Mouse (Mus musculus) liver (tissue): ENCODE results near the gene Tmcc3.

Source experiments
- DNase-seq: peaks from one replicate; pipeline ENCODE4 v3.0.0-alpha.2; 2020; ENCODE audit warnings: mixed read lengths

Tmcc3 gene

DNA sequence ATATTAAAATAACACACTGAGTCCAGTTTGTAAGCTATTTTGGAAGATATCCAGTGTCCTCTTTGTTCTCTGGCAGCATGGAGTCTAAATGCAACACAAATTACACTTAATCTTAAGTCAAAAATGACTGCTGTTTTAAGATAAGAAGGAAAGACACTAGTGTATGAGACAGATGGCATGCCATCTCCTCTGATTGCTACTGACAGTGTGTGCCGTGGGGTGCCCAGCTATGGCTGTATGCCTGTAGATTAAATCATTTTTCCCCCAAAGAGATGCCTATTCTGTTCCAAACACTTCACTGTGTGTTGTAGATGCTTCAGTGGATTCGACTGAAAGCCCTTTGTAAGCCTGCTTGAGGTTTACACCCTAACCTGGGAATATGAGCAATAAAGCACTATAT, 59.5 kb downstream of the Tmcc3 start:
- DNase-seq = no peak

DNA sequence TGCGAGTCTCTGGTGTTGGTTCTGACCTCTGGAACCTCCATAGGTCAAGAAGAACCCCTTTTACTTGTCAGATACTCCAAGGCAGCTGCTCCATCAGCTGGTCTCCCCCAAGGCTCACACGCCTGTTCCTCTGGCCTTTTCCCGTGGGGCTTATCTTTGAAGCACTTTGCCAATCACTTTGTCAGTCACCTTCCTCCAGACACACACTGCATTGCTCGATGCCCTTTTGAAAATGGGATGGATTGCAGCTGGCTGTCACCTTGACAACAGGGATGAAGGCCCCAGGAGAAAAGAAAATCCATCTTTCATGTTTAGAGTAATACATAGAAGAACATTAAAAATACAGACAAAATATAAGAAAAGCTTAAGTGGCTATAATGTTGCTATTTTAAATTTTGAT, 65.2 kb downstream of the Tmcc3 start:
- DNase-seq = no peak

DNA sequence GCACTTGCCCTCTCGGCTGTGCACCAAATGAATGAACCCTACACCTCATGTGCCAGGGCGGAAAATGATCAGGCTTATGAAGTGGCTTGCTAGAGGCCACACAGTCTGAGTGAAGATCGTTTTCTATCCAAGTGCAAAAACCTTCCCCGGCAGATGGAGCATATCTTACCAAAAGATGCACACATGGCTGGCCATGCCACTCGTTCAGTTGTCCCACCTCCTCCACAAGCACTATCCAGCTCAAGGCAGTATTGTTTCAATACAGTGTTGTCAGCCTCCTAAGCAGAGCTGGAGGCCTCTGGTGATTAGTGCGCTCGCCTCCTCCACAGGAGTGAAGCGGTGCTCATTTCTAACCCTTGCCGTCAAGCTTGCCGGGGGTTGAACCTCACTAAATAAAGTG, 66.1 kb downstream of the Tmcc3 start:
- no peak for DNase-seq

DNA sequence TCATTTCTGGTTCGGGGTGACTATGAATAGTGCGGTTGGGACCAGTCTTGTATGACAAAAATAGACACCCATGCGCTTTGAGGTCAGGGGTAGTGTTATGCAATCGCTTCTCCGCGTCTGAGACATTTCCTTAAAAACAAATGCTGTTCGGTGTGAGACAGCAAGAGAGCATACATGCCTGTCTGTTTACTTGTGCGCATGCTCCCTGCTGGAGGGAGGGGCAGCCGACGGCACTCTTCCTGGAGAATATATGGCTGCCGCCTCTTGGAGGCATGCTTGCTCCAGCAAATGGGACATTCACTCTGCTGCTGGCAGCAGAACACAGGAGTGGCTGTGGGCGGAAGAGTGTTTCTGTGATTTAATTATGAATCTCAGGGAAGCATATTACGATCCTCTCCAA, 66.6 kb downstream of the Tmcc3 start:
- DNase-seq = peak; percentile 68

DNA sequence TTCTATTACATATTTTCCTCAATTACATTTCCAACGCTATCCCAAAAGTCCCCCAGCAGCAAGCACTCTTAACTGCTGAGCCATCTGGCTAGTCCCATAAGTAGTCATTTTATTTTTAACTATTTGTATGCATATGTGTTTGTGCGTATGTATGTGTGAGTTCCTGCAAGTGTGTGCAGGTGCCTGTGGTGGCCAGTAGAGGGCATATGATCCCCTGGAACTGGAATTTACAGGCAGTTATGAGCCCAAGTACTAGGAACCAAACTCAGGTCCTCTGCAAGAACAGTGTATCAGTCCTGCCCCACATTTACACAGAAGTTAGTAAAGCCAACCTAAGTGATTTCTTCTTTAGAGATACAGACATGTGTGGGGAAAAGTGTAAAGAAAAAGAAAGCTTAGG, 68.3 kb downstream of the Tmcc3 start:
- DNase-seq = no peak

GRCm38 (mm10) chr10:94380662-94381392, 69.1 kb downstream of the Tmcc3 start:
- no peak for DNase-seq

- DNase-seq = no peak
Observed at GRCm38 (mm10) chr10:94381393-94381740, 69.6 kb downstream of the Tmcc3 start.

- no peak for DNase-seq
Observed at GRCm38 (mm10) chr10:94382618-94383017, 70.9 kb downstream of the Tmcc3 start.

GRCm38 (mm10) chr10:94383565-94383964, 71.8 kb downstream of the Tmcc3 start:
- no peak for DNase-seq

- no peak for DNase-seq
Observed at GRCm38 (mm10) chr10:94389219-94389618, 77.5 kb downstream of the Tmcc3 start.

DNA sequence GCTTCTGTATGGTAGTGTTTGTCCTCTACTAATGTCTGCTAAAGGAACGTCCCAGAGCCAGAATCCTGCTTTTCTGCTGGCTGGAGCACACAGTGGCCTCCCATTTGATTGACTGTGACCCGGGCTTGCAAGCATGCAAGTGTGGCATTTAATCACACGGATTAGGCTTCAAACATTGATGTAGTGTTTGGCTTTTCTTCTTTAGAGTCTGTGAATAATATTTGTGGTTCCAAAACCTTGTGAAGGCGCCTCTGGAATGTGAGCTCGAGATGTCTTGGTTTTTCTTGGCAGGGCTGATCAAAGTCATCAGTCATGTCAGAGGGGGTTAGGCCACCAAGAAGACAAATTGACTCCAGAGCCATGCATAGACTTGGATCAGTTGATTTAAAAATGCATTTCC, 79.3 kb downstream of the Tmcc3 start:
- DNase-seq = no peak

DNA sequence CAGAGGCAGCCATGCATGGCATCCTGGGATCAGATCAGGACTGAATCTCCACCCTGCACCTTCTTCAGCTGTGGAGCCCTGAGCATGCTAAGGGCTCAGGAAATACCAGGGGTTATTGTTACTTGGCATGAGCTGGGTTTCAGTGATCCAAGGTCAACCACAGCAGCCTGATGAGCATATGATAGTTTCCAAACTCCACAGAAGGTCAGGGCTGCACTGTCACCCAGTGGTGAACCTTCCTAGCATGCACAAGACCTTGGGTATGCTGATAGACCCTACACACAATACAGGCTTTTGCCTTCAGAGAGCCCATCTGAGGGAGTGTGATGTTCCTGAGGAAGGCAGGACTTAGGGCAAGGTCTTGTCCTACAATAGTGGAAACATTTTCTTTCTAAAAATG, 82.5 kb downstream of the Tmcc3 start:
- no peak for DNase-seq

DNA sequence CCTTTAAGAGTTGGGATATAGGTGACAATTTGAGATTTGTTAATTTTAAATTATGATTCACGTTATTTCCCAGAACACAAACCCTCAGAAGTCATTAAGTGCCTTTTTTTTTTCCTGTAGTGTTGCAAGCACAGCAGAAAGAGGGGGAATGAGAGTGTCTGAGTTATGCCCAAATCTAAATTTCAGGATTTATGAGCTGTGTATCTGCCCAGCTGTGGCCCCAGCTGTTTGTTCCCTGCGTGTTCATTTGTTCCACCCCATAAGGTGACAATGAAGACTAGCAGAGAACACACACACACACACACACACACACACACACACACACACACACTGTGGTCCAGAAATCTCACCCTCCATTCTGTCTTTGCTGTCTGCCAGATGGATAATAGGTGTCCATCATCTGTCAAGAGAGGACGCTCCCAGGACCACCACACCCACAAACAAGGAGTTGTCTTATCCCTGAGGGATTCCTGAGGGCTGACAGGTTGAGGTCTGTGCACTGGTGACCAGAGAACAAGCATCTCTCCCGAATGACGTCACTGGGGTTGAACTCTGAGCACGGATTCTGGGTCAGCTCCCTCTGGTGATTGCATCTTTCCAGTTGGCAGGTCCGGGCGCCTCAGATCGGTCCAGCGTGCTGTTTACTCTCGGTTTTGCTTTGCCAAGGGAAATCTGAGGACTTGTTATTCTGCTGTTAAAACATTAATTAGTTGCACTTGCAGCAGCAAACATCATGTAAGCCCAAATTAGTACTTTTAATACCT, 86.3 kb downstream of the Tmcc3 start:
- DNase-seq = no peak

DNA sequence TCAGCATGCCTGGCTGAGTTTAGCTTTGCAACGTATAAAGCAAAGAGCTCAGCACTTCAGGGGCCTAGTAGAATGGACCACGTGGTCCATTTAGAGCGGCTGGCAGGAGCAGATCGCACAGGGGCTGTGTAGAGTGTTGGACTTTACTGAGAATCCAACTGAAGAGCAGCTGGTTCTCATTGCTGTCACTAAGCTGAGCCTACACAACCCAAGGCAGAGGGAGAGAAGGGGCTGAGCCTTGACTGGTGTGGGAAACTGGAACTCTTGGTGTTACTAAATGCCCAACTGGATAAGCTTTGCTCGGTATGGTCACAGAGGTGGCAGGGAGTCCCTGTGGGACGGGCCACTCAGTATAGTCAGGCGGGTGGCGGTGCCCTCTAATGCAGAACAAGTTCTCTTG, 89.1 kb downstream of the Tmcc3 start:
- DNase-seq = no peak

DNA sequence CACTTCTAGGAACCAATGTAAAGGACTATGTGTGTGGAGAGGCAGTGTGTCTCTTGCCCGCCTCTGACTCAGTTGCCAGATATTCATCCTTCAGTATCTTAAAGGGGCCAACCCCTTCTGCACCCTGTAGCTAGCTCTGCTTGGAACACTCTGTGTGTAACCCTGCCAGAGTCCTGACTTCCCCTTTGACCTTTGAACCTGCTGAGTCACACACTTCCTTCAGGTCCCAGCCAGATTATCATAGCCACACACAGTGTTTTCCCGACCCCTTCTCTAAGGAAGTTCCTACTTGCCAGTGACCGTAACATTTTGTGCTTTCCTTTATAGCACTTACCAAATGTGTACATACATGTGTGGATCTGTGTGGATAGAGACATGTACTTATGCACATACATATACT, 93.7 kb downstream of the Tmcc3 start:
- DNase-seq = no peak

DNA sequence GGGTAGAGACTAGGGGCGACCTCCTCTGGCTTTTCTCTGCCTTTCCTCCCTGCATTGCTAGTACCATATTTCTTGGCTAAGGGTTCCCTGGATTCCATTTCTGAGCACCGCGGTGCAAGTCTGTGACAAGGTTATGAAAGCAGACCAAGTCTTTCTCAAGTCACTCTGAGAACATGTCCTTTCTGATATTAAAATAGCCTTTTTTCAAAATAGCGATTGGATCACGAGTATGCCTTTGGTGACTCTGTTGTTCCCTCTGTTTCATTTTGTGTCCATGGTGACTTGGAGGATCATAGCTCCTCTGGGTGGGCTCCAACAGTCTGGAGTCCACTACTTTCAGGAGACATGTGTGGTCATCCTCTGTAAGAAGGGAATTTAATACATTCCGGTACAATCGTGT, 95.1 kb downstream of the Tmcc3 start:
- no peak for DNase-seq

- DNase-seq = peak; percentile 65
Observed at GRCm38 (mm10) chr10:94408356-94409146, 96.8 kb downstream of the Tmcc3 start.

DNA sequence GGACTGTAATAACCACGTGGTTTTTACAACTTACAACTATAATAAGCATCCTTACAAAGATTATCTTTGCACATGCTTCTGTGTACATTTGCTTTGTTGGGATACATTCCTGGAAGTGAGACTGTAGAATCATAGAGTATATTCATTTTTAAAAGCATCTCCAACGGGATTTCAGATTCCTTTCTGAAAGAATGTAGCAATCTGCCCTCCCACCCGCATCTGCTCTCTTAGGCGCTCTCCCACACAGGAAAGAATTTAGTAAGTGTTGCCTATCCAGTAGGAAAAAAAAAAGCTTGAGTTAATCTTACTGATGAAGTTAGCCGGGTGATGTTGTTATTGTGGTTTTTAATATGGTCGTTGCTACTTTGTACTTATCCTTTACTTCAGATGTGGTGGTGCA, 97.9 kb downstream of the Tmcc3 start:
- no peak for DNase-seq

GRCm38 (mm10) chr10:94411594-94411993, 99.8 kb downstream of the Tmcc3 start:
- DNase-seq = no peak

- no peak for DNase-seq
Observed at GRCm38 (mm10) chr10:94413770-94414651, 102.3 kb downstream of the Tmcc3 start.

DNA sequence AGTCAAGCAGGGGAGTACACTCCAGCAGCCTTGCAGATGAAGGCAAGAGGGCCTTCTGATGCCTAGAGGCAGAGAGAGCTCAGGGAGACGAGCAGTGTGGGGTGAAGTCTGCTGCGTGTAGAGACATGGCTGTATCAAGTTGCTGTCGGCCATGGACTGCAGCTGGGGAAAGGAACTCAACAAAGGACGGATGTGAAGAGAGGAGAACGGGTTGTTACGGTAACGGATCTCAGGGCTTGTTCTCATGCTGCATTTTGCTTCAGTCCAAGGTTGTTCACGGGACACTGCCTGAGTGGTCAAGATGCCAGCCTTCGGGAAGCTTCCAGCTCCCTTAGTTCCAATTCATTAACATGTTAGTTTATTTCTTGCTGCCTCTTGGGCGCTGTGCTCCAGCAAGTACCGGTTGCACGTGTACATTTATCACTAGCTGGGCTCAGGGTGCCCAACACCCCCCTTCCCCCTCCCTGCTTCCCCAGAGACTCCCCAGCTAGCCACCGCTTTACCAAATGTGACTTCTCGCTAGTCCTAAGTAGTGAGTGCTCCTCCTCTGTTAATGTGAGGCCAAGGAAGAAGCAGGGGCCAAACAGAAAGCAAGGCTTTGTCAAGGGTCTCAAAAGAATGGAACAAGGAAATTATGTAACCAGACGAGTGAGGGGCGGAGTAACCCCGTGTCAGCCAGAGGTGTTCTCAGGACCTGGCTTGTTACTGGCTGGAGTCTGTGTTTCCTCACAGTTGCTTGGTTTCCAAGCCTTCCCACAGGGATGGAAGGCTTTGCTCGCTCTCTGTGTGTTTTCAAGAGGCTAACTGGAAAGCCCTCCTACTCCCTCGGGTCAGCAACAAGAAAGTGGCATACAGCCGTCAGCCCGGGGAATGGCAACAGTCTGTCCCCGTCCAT, 104.4 kb downstream of the Tmcc3 start:
- no peak for DNase-seq

GRCm38 (mm10) chr10:94417643-94418042, 105.9 kb downstream of the Tmcc3 start:
- no peak for DNase-seq
